Mouse (Mus musculus): ENCODE measurements around the gene Vrk2.
A peak's percentile ranks its signal among the peaks of the same experiment; 100 is the strongest.

Vrk2 gene

GRCm38 (mm10) chr11:26587184-26587524 lies 6.6 kb downstream of the Vrk2 start:
- Histone ChIP-seq H3K9me3 (ENCODE audit: low read length) (no peaks in the 10 kb centered on the region), H3K36me3 (ENCODE audit: insufficient read depth, low read length) (no peaks in the 10 kb centered on the region), H3K27me3 (ENCODE audit: insufficient read depth, low read length) (no peaks in the 10 kb centered on the region), H3K4me1 (replicated peaks; ENCODE audit: low read depth, low read length) (peaks cover under 1% of the 10 kb centered on the region; the same call in 1 of the 2 replicates), H3K4me3 (replicated peaks; ENCODE audit: low read length) (no peak overlapping the region)
- no peak for TF ChIP-seq NANOG (IDR thresholded peaks at IDR 0.05; ENCODE audit: borderline replicate concordance, low read length)
- no peak for TF ChIP-seq CTCF (conservative IDR thresholded peaks at IDR 0.05; ENCODE audit: low read length)
- no peak for TF ChIP-seq POU5F1 (IDR thresholded peaks at IDR 0.05; ENCODE audit: borderline replicate concordance, low read length)

DNA sequence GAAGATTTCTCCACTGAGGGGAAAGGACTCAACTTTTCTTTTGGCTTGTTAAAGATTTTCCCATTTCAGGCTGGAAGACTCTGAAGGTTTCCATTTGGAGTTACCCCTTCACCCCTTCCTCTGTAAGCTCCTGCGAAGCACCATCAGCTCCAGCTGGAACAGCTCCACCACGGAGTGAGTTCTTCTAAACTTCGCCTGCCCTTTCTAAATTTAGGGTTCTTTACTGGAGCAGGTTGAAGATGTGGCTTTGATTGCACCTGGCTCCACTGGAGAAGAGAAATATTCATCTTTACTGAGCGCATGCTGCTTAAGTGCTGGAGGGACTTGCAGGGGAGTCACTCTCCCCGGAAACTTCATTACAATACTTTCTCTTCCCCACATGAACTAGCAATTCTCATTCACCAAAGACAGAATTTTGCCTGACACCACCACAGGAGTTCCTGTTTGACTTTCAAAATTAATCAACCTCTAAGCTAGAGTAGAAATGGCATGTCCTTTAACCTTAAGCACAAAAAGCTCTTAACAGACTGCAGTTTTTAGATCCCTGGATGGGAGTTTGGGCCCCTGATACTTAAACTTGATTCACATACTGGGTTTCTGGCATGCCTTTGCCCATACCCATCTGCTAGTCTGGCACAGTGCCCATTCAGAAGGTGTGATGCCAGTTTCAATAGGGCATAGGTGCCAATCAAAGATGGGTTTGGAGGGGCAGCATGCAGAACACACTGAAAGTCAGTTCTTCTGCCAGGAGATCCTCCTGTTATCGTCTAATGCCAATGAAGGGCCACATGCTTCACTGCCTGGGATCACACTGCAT lies 7.2 kb downstream of the Vrk2 start:
- no peak for TF ChIP-seq CTCF (conservative IDR thresholded peaks at IDR 0.05; ENCODE audit: low read length)
- TF ChIP-seq NANOG (IDR thresholded peaks at IDR 0.05; ENCODE audit: borderline replicate concordance, low read length): no peak
- Histone ChIP-seq H3K4me3 (replicated peaks; ENCODE audit: low read length) (no peak overlapping the region), H3K9me3 (ENCODE audit: low read length) (no peaks in the 10 kb centered on the region), H3K36me3 (ENCODE audit: insufficient read depth, low read length) (no peaks in the 10 kb centered on the region), H3K27me3 (ENCODE audit: insufficient read depth, low read length) (no peaks in the 10 kb centered on the region), H3K4me1 (replicated peaks; ENCODE audit: low read depth, low read length) (no peaks in the 10 kb centered on the region)

GRCm38 (mm10) chr11:26585409-26586366 lies 8.1 kb downstream of the Vrk2 start:
- Histone ChIP-seq H3K36me3 (ENCODE audit: insufficient read depth, low read length) (no peaks in the 10 kb centered on the region), H3K9me3 (ENCODE audit: low read length) (no peaks in the 10 kb centered on the region), H3K4me3 (replicated peaks; ENCODE audit: low read length) (no peak overlapping the region), H3K4me1 (replicated peaks; ENCODE audit: low read depth, low read length) (no peaks in the 10 kb centered on the region), H3K27me3 (ENCODE audit: insufficient read depth, low read length) (no peaks in the 10 kb centered on the region)
- TF ChIP-seq CTCF (conservative IDR thresholded peaks at IDR 0.05; ENCODE audit: low read length) (no peak), POU5F1 (IDR thresholded peaks at IDR 0.05; ENCODE audit: borderline replicate concordance, low read length) (no peak), NANOG (IDR thresholded peaks at IDR 0.05; ENCODE audit: borderline replicate concordance, low read length) (no peak)

- H3K27me3 ChIP-seq (ENCODE audit: insufficient read depth, low read length): no peaks in the 10 kb centered on the region
- H3K36me3 ChIP-seq (ENCODE audit: insufficient read depth, low read length): no peaks in the 10 kb centered on the region
- H3K4me1 ChIP-seq (replicated peaks; ENCODE audit: low read depth, low read length): no peaks in the 10 kb centered on the region
- TF ChIP-seq POU5F1 (IDR thresholded peaks at IDR 0.05; ENCODE audit: borderline replicate concordance, low read length): no peak
- H3K4me3 ChIP-seq (replicated peaks; ENCODE audit: low read length): no peak overlapping the region
- H3K9me3 ChIP-seq (ENCODE audit: low read length): peaks cover 15% of the 10 kb centered on the region
Observed at GRCm38 (mm10) chr11:26551551-26551950, 42.2 kb downstream of the Vrk2 start.

DNA sequence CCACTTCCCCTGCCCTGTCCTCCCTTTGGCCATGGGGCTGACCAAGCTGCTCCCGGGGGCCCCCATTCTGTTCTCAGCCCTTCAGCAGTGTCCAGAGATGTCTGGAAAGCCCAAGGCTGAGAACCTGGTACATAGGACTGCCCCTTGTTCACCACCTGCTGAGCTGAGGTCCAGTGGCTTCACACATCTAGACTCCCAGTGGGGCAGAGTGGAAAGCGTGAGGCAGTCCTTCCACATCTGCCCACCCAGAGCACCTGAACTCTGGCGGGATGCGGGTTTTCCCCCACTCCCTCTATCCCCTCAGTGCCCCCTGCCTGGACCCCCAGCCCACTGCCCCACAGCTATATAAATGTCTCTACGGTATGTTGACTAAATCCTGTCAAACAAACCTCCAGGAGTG lies 56.0 kb downstream of the Vrk2 start:
- Histone ChIP-seq H3K36me3 (ENCODE audit: insufficient read depth, low read length) (no peaks in the 10 kb centered on the region), H3K4me3 (replicated peaks; ENCODE audit: low read length) (no peak overlapping the region), H3K27me3 (ENCODE audit: insufficient read depth, low read length) (no peaks in the 10 kb centered on the region), H3K9me3 (ENCODE audit: low read length) (no peaks in the 10 kb centered on the region), H3K4me1 (replicated peaks; ENCODE audit: low read depth, low read length) (no peaks in the 10 kb centered on the region)
- TF ChIP-seq CTCF (conservative IDR thresholded peaks at IDR 0.05; ENCODE audit: low read length) (no peak), POU5F1 (IDR thresholded peaks at IDR 0.05; ENCODE audit: borderline replicate concordance, low read length) (no peak), NANOG (IDR thresholded peaks at IDR 0.05; ENCODE audit: borderline replicate concordance, low read length) (no peak)

DNA sequence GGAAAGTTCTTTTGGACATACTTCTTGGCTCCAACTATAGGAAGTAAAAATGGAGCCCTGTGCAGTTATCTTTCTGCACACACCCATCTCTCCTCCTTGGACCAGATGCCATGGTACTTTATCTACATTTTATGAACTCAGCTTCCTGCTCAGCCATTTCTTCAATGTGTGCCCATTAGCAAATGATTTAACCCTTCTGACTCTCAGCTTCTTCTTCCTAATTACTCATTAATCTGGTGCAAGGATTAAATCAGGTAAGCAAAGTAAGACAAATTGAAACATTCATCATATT lies 60.0 kb downstream of the Vrk2 start:
- TF ChIP-seq POU5F1 (IDR thresholded peaks at IDR 0.05; ENCODE audit: borderline replicate concordance, low read length): no peak
- TF ChIP-seq CTCF (conservative IDR thresholded peaks at IDR 0.05; ENCODE audit: low read length): no peak
- TF ChIP-seq NANOG (IDR thresholded peaks at IDR 0.05; ENCODE audit: borderline replicate concordance, low read length): no peak
- H3K4me1 ChIP-seq (replicated peaks; ENCODE audit: low read depth, low read length): no peaks in the 10 kb centered on the region
- no peak overlapping the region for H3K4me3 ChIP-seq (replicated peaks; ENCODE audit: low read length)
- H3K27me3 ChIP-seq (ENCODE audit: insufficient read depth, low read length): no peaks in the 10 kb centered on the region
- no peaks in the 10 kb centered on the region for H3K9me3 ChIP-seq (ENCODE audit: low read length)
- H3K36me3 ChIP-seq (ENCODE audit: insufficient read depth, low read length): no peaks in the 10 kb centered on the region

GRCm38 (mm10) chr11:26532994-26533827 lies 60.6 kb downstream of the Vrk2 start:
- TF ChIP-seq CTCF (conservative IDR thresholded peaks at IDR 0.05; ENCODE audit: low read length) (no peak), POU5F1 (IDR thresholded peaks at IDR 0.05; ENCODE audit: borderline replicate concordance, low read length) (no peak), NANOG (IDR thresholded peaks at IDR 0.05; ENCODE audit: borderline replicate concordance, low read length) (no peak)
- Histone ChIP-seq H3K4me1 (replicated peaks; ENCODE audit: low read depth, low read length) (no peaks in the 10 kb centered on the region), H3K9me3 (ENCODE audit: low read length) (no peaks in the 10 kb centered on the region), H3K36me3 (ENCODE audit: insufficient read depth, low read length) (no peaks in the 10 kb centered on the region), H3K4me3 (replicated peaks; ENCODE audit: low read length) (no peak overlapping the region), H3K27me3 (ENCODE audit: insufficient read depth, low read length) (no peaks in the 10 kb centered on the region)

- no peaks in the 10 kb centered on the region for H3K27me3 ChIP-seq (ENCODE audit: insufficient read depth, low read length)
- TF ChIP-seq POU5F1 (IDR thresholded peaks at IDR 0.05; ENCODE audit: borderline replicate concordance, low read length) (no peak), NANOG (IDR thresholded peaks at IDR 0.05; ENCODE audit: borderline replicate concordance, low read length) (no peak), CTCF (conservative IDR thresholded peaks at IDR 0.05; ENCODE audit: low read length) (peak; percentile 75)
- no peaks in the 10 kb centered on the region for H3K9me3 ChIP-seq (ENCODE audit: low read length)
- H3K4me1 ChIP-seq (replicated peaks; ENCODE audit: low read depth, low read length): no peaks in the 10 kb centered on the region
- no peak overlapping the region for H3K4me3 ChIP-seq (replicated peaks; ENCODE audit: low read length)
- no peaks in the 10 kb centered on the region for H3K36me3 ChIP-seq (ENCODE audit: insufficient read depth, low read length)
Observed at GRCm38 (mm10) chr11:26526861-26527260, 66.9 kb downstream of the Vrk2 start.

All from E14TG2a.4 (cell line).